Mouse (Mus musculus) stomach, postnatal 0 days (tissue): ENCODE results near the gene Cryzl2.

ENCODE experiments used
- CTCF ChIP-seq: IDR thresholded peaks from 2 replicates; pipeline ENCODE4 v1.5.1; 2016; ENCODE audit warnings: antibody characterized with exemption, low read depth, mild to moderate bottlenecking, moderate library complexity
- EP300 ChIP-seq: optimal IDR thresholded peaks from 2 replicates; pipeline ENCODE3; 2016; ENCODE audit warnings: antibody characterized with exemption

- TF ChIP-seq CTCF (0 out of 2 replicates have a peak, but pooled peaks have one; percentile 9), EP300 (no peak)
Observed at GRCm38 (mm10) chr1:157480090-157480489, 21.7 kb downstream of the Cryzl2 start.
